Mouse (Mus musculus): Measurements from ENCODE around the gene Fpr3.

DNA sequence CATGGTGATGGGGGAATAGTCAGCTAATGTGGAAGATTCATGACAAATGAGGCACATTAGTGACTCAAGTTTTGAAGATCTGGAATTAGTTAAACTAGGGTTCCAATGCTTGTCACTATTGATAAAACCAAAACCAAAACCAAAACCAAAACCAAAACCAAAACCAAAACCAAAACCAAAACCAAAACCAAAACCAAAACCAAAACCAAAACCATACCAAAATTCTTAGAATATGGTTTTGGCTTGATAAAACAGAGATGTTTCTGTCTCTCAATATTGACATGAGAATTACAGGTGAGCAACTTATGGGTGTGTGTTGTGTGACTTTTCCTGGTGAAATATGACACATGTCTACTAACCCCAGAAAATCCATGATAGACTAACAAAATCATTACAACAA lies 30.1 kb downstream of the Fpr3 start:
- no peak for TF ChIP-seq CTCF (IDR thresholded peaks at IDR 0.05; ENCODE audit: control insufficient read depth, insufficient read depth, insufficient read length)
- TF ChIP-seq USF1 (IDR thresholded peaks at IDR 0.05; ENCODE audit: low read depth) = no peak
- no peak for TF ChIP-seq MAX (IDR thresholded peaks at IDR 0.05)
- no peak for TF ChIP-seq MYOG (IDR thresholded peaks at IDR 0.05; ENCODE audit: control insufficient read depth, extremely low read depth, insufficient read length)

All from C2C12 (cell line).